Mouse (Mus musculus) lung, embryonic 16.5 days (tissue): ENCODE data around the gene Rint1. TPM values are rescaled to one million over a fixed set of nuclear protein-coding genes. Genes with fewer than 3 reads are reported as not detected.
"Not testable (repeated sequence)": the region's sequence is repeated elsewhere in the genome, so short reads cannot be mapped to it uniquely, and the experiment has no call there.

Experiments
- ATAC-seq: fragments of 200-750 bp; cut with Nextera tagmentation; 2 replicates; pipeline ENCODE4 v1.8.0; 2017; ENCODE audit warnings: low read depth, mild to moderate bottlenecking, moderate library complexity
- H3K27ac ChIP-seq: fragments of 300-500 bp; sonication (generic); 2 replicates; pipeline ENCODE4 v1.5.1; 2014; ENCODE audit warnings: mild to moderate bottlenecking, control low read depth, low read length
- H3K27me3 ChIP-seq: fragments of 300-500 bp; sonication (generic); 2 replicates; pipeline ENCODE4 v1.6.1; 2014; ENCODE audit warnings: low read depth, low read length, mixed read lengths; ENCODE audit not compliant: control insufficient read depth, insufficient read depth
- H3K36me3 ChIP-seq: fragments of 300-500 bp; sonication (generic); 2 replicates; pipeline ENCODE4 v1.6.1; 2014; ENCODE audit warnings: low read length; ENCODE audit not compliant: control insufficient read depth, insufficient read depth
- H3K4me1 ChIP-seq: fragments of 300-500 bp; sonication (generic); replicated peaks from 2 replicates; pipeline ENCODE4 v1.6.1; 2014; ENCODE audit warnings: low read length, mixed read lengths; ENCODE audit not compliant: control insufficient read depth, insufficient read depth
- H3K4me2 ChIP-seq: fragments of 300-500 bp; sonication (generic); 2 replicates; pipeline ENCODE4 v1.6.1; 2014; ENCODE audit warnings: low read depth, low read length, control low read depth
- H3K4me3 ChIP-seq: fragments of 300-500 bp; sonication (generic); 2 replicates; pipeline ENCODE4 v1.5.1; 2014; ENCODE audit warnings: mild to moderate bottlenecking, low read length, control low read depth
- H3K9ac ChIP-seq: fragments of 300-500 bp; sonication (generic); 2 replicates; pipeline ENCODE4 v1.6.1; 2014; ENCODE audit warnings: low read length, control low read depth
- H3K9me3 ChIP-seq: fragments of 300-500 bp; sonication (generic); 2 replicates; pipeline ENCODE4 v1.6.1; 2016; ENCODE audit warnings: low read length; ENCODE audit not compliant: control insufficient read depth
- WGBS: fragments of 180-500 bp; shearing (Covaris S2); extraction: QIAGEN DNeasy Blood & Tissue Kit; methylation state at CpG from one replicate; pipeline ENCODE4 v1.1.7; 2014; 5-methylcytosine and 5-hydroxymethylcytosine counted together
- polyA plus RNA-seq: library from polyadenylated mRNA; unstranded; fragments of >200 nt; fragmentation: Nextera tagmentation; extraction: Ambion mirVana; gene quantifications from 2 replicates; pipeline ENCODE4 v1.2.1, GENCODE M21; 2015

Gene Rint1
- polyA plus RNA-seq, 1 experiment from 2014 or later = 30.6 TPM

GRCm38 (mm10) chr5:23814841-23815240 is 27.3 kb downstream of the Rint1 start:
- Histone ChIP-seq H3K36me3 (peaks cover 54% of the 10 kb centered on the region), H3K4me3 (no peak overlapping the region), H3K4me2 (no peak overlapping the region)

GRCm38 (mm10) chr5:23816681-23817080 is 29.2 kb downstream of the Rint1 start:
- Histone ChIP-seq H3K36me3 (peaks cover 47% of the 10 kb centered on the region), H3K9me3 (no peaks in the 10 kb centered on the region; the same call in 1 of the 2 replicates), H3K27ac (no peak overlapping the region), H3K4me1 (no peaks in the 10 kb centered on the region), H3K4me3 (no peak overlapping the region), H3K9ac (no peak overlapping the region), H3K4me2 (no peak overlapping the region), H3K27me3 (no peaks in the 10 kb centered on the region)
- WGBS = 87% methylated on average over 15 of the region's 15 CpGs
- ATAC-seq = no peak

More at GRCm38 (mm10) chr5:23814841-23815240, 27.3 kb downstream of the Rint1 start:
- 92% methylated on average over 5 of the region's 5 CpGs for WGBS
- Histone ChIP-seq H3K4me1 (no peaks in the 10 kb centered on the region), H3K27ac (no peak overlapping the region), H3K9me3 (no peaks in the 10 kb centered on the region; the same call in 1 of the 2 replicates), H3K9ac (no peak overlapping the region), H3K27me3 (no peaks in the 10 kb centered on the region)
- ATAC-seq = no peak

GRCm38 (mm10) chr5:23822306-23822705 is 34.8 kb downstream of the Rint1 start:
- no peaks in the 10 kb centered on the region for H3K27me3 ChIP-seq
- no peak overlapping the region for H3K9ac ChIP-seq
- no peaks in the 10 kb centered on the region for H3K4me1 ChIP-seq
- no peak overlapping the region for H3K4me2 ChIP-seq
- no peak for ATAC-seq
- H3K27ac ChIP-seq = no peak overlapping the region
- 71% methylated on average over 11 of the region's 11 CpGs for WGBS
- H3K4me3 ChIP-seq = no peak overlapping the region
- peaks cover 10% of the 10 kb centered on the region for H3K36me3 ChIP-seq
- no peaks in the 10 kb centered on the region for H3K9me3 ChIP-seq

- no peak overlapping the region for H3K27ac ChIP-seq
- WGBS = 75% methylated on average over 8 of the region's 8 CpGs
- peaks cover 3% of the 10 kb centered on the region for H3K36me3 ChIP-seq
- no peaks in the 10 kb centered on the region for H3K9me3 ChIP-seq
- H3K4me2 ChIP-seq = no peak overlapping the region
- H3K4me3 ChIP-seq = no peak overlapping the region
- H3K27me3 ChIP-seq = no peaks in the 10 kb centered on the region
- no peak for ATAC-seq
- H3K4me1 ChIP-seq = no peaks in the 10 kb centered on the region
- H3K9ac ChIP-seq = no peak overlapping the region
Observed at GRCm38 (mm10) chr5:23824171-23824733, 36.7 kb downstream of the Rint1 start.

GRCm38 (mm10) chr5:23826321-23827004 is 39.0 kb downstream of the Rint1 start:
- no peaks in the 10 kb centered on the region for H3K9me3 ChIP-seq
- no peak overlapping the region for H3K27ac ChIP-seq
- no peak overlapping the region for H3K4me3 ChIP-seq
- H3K36me3 ChIP-seq = no peaks in the 10 kb centered on the region
- 0 out of 2 replicates have a peak, but pooled peaks have one; percentile 61 for ATAC-seq
- no peak overlapping the region for H3K9ac ChIP-seq
- H3K4me2 ChIP-seq = no peak overlapping the region
- peaks cover 12% of the 10 kb centered on the region for H3K27me3 ChIP-seq
- WGBS = 31% methylated on average over 11 of the region's 11 CpGs
- peaks cover 2% of the 10 kb centered on the region; the same call in 1 of the 2 replicates for H3K4me1 ChIP-seq

- Histone ChIP-seq H3K4me3 (peak overlapping the region; percentile 16; the same call in 1 of the 2 replicates), H3K27me3 (peaks cover 16% of the 10 kb centered on the region), H3K27ac (no peak overlapping the region), H3K4me2 (peak overlapping the region; percentile 36; the same call in 1 of the 2 replicates), H3K36me3 (no peaks in the 10 kb centered on the region), H3K4me1 (peaks cover 2% of the 10 kb centered on the region; the same call in 1 of the 2 replicates), H3K9ac (no peak overlapping the region), H3K9me3 (no peaks in the 10 kb centered on the region)
- 29% methylated on average over 58 of the region's 58 CpGs for WGBS
- peak; percentile 31; the same call in 1 of the 2 replicates for ATAC-seq
Observed at GRCm38 (mm10) chr5:23830897-23831752, 43.6 kb downstream of the Rint1 start.

GRCm38 (mm10) chr5:23835691-23836090 is 48.2 kb downstream of the Rint1 start:
- H3K9me3 ChIP-seq, H3K4me3 ChIP-seq, ATAC-seq, H3K36me3 ChIP-seq, H3K4me2 ChIP-seq, H3K9ac ChIP-seq, H3K27ac ChIP-seq, H3K4me1 ChIP-seq: not testable (repeated sequence)
- peaks cover 12% of the 10 kb centered on the region for H3K27me3 ChIP-seq
- 73% methylated on average over 1 of the region's 1 CpGs for WGBS

GRCm38 (mm10) chr5:23838158-23838557 is 50.6 kb downstream of the Rint1 start:
- H3K27me3 ChIP-seq = no peaks in the 10 kb centered on the region
- no peak overlapping the region for H3K9ac ChIP-seq
- H3K4me2 ChIP-seq = no peak overlapping the region
- H3K4me1 ChIP-seq = peaks cover 4% of the 10 kb centered on the region
- no peaks in the 10 kb centered on the region for H3K9me3 ChIP-seq
- no peak for ATAC-seq
- no peak overlapping the region for H3K27ac ChIP-seq
- peaks cover 10% of the 10 kb centered on the region; the same call in 1 of the 2 replicates for H3K36me3 ChIP-seq
- no peak overlapping the region for H3K4me3 ChIP-seq
- WGBS = 83% methylated on average over 7 of the region's 7 CpGs
